Mouse (Mus musculus): ENCODE measurements at regions not wholly inside any gene's neighbourhood (a gene's known extent, or its start where the extent isn't known, plus 50 kb on each side); places are given as distances from the start of the nearest gene placed in this dataset.

GRCm38 (mm10) chr3:101691937-101692604 lies 87.6 kb upstream of the Atp1a1 start:
- DNase-seq (ENCODE audit: low spot score): no peak

GRCm38 (mm10) chr3:101690779-101691178 lies 86.3 kb upstream of the Atp1a1 start:
- no peak for DNase-seq (ENCODE audit: low spot score)

GRCm38 (mm10) chr3:101690222-101690621 lies 85.7 kb upstream of the Atp1a1 start:
- no peak for DNase-seq (ENCODE audit: low spot score)

GRCm38 (mm10) chr3:101685203-101685602 lies 80.7 kb upstream of the Atp1a1 start:
- DNase-seq (ENCODE audit: low spot score): no peak

GRCm38 (mm10) chr3:101672943-101673342 lies 68.5 kb upstream of the Atp1a1 start:
- DNase-seq (ENCODE audit: low spot score): no peak

- DNase-seq (ENCODE audit: low spot score): no peak
These were observed 66.1 kb upstream of the Atp1a1 start for GRCm38 (mm10) chr3:101670561-101671001.

GRCm38 (mm10) chr3:101669743-101670142 lies 65.3 kb upstream of the Atp1a1 start:
- no peak for DNase-seq (ENCODE audit: low spot score)

GRCm38 (mm10) chr3:101667767-101668387 lies 63.4 kb upstream of the Atp1a1 start:
- no peak for DNase-seq (ENCODE audit: low spot score)

GRCm38 (mm10) chr3:101667186-101667585 lies 62.7 kb upstream of the Atp1a1 start:
- DNase-seq (ENCODE audit: low spot score): no peak

- DNase-seq (ENCODE audit: low spot score): no peak
These were observed 62.1 kb upstream of the Atp1a1 start for GRCm38 (mm10) chr3:101666583-101666982.

GRCm38 (mm10) chr3:101661184-101661992 lies 56.9 kb upstream of the Atp1a1 start:
- DNase-seq (ENCODE audit: low spot score): no peak

- no peak for DNase-seq (ENCODE audit: low spot score)
These were observed 56.2 kb upstream of the Atp1a1 start for GRCm38 (mm10) chr3:101660635-101661034.

- no peak for DNase-seq (ENCODE audit: low spot score)
These were observed 55.7 kb upstream of the Atp1a1 start for GRCm38 (mm10) chr3:101660176-101660575.

GRCm38 (mm10) chr3:101657979-101658378 lies 53.5 kb upstream of the Atp1a1 start:
- no peak for DNase-seq (ENCODE audit: low spot score)

GRCm38 (mm10) chr3:101654720-101655119 lies 50.2 kb upstream of the Atp1a1 start:
- DNase-seq (ENCODE audit: low spot score): no peak
